Mouse (Mus musculus) v-Abl transformed pro-B cells (cell line): ENCODE measurements around the gene Zfp385a.

ENCODE experiments used
- in situ Hi-C, 2 experiments: fragments of 400-800 bp; cut with MboI; formaldehyde crosslinking; loops; one replicate each; pipeline ENCODE4 v1.15.1; 2025; ENCODE audit not compliant: unreplicated experiment in 2 of 2

Gene Zfp385a

GRCm38 (mm10) chr15:103315979-103316776, 23.7 kb downstream of the Zfp385a start:
- in situ Hi-C loops, result loop anchor here (5.0 to 10.0 kb wide), 3 partner anchors 34 to 331 kb away; no protein-coding TSS in a partner anchor

GRCm38 (mm10) chr15:103315011-103315502, 24.8 kb downstream of the Zfp385a start:
- in situ Hi-C loops, result loop anchor here (5.0 to 10.0 kb wide), 3 partner anchors 33 to 330 kb away; no protein-coding TSS in a partner anchor

GRCm38 (mm10) chr15:103314181-103314580, 25.7 kb downstream of the Zfp385a start:
- in situ Hi-C loops, result loop anchor here (10.0 kb wide), 1 partner anchor 329 kb away; no protein-coding TSS in a partner anchor

GRCm38 (mm10) chr15:103313495-103314095, 26.3 kb downstream of the Zfp385a start:
- in situ Hi-C loops, result loop anchor here (10.0 kb wide), 1 partner anchor 329 kb away; no protein-coding TSS in a partner anchor

- in situ Hi-C loops, result loop anchor here (10.0 kb wide), 1 partner anchor 326 kb away; no protein-coding TSS in a partner anchor
Measured at GRCm38 (mm10) chr15:103310365-103310910, 29.5 kb downstream of the Zfp385a start, which contains the start of gene Gpr84. Gene Gpr84 (minus strand): TSS chr15:103310612.

DNA sequence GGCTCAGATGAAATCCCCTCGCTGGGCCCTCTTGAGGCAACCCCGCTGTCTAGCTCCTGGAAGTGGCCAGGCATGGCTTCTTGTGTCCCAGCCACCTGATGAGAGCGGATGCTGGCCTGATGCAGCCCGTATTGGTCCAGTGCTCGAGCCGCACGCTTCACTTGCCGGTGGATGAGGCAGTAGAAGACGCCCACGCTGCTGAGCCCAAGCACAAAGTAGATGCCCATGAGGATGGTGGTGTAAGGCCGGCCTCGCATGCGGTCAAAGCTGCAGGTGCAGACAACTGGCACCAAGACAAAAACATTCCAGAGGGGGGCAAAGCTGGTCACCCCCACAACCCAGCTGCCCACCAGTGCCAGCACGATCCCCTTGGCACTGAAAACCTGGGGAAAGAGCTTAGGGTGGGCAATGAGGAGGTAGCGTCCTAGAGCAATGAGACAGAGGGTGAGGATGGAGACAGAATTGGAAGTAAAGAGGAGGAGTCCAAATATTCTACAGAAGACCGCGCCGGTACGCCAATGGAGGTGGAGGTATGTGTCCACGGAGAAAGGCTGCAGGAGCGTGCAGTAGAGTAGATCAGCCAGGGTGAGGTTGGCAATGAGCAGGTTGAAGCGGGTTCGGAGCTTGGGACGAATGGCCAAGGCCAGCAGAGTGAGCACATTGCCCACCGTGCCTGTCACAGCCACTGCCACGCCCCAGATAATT, 30.9 kb downstream of the Zfp385a start:
- in situ Hi-C loops, result loop anchor here in 1 of 2 experiments (5.0 kb wide), 1 partner anchor 122 kb away; no protein-coding TSS in a partner anchor

- in situ Hi-C loops, result loop anchor here in 1 of 2 experiments (5.0 kb wide), 1 partner anchor 121 kb away; no protein-coding TSS in a partner anchor
Measured at GRCm38 (mm10) chr15:103308056-103308875, 31.6 kb downstream of the Zfp385a start.

- in situ Hi-C loops, result loop anchor here in 1 of 2 experiments (5.0 kb wide), 1 partner anchor 120 kb away; no protein-coding TSS in a partner anchor
Measured at GRCm38 (mm10) chr15:103307125-103307524, 32.8 kb downstream of the Zfp385a start.

GRCm38 (mm10) chr15:103305792-103306645, 33.9 kb downstream of the Zfp385a start:
- in situ Hi-C loops, result loop anchor here in 1 of 2 experiments (5.0 kb wide), 1 partner anchor 119 kb away; no protein-coding TSS in a partner anchor

- in situ Hi-C loops, result loop anchor here in 1 of 2 experiments (5.0 kb wide), 1 partner anchor 118 kb away; no protein-coding TSS in a partner anchor
Measured at GRCm38 (mm10) chr15:103305070-103305678, 34.7 kb downstream of the Zfp385a start.

DNA sequence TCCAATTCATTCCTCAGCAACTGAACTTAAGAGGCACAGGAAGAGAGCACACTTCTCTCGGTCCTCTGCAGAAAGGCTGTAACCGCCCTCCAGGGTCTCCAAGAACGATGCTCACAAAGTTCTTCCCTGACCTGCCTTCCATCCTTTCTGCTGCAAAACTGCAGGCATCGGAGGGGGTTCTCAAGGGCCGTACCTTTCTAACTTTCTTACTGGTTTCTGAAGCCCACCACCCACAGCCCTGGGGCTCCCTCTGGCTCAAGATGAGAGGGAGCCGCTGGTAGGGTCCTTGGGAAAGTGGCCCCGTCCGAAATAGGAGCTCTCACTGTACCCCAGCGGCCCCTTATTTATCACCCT, 35.3 kb downstream of the Zfp385a start:
- in situ Hi-C loops, result no loop called here

DNA sequence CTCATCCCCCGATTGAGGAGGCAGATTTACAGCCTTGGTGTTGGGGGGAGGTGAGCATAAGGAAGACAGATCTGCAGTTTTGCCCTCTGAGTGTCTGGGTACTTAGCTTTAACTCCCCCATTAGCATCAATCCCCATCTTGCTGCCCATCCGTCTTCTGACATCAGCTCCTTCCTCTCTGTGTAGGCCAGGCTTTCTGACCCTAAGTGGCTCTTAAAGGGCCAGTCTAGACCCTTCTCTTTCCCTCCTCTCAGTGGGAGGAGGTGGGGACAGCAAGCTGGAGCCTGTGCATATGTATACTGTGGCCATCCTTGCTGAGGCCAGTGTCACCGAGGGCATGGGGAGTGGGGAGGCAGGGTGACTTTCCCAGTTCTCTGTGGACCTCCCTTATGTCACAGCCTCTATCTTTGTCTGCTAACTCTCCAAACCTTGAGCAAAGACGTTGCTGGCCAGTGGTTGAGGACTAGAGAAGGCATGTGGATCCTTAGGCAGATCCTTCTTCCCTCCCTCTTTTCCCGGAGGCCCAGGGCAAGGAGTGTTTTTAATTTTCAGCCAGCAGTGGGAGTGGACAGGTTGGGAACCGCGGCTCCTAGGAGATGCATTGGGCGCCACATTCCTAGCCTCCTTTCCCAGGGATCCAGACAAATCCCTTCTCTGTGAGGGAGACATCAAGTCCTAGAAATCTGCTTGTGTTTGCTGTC, 35.8 kb downstream of the Zfp385a start:
- in situ Hi-C loops, result no loop called here

GRCm38 (mm10) chr15:103302341-103303021, 37.4 kb downstream of the Zfp385a start:
- in situ Hi-C loops, result no loop called here

- in situ Hi-C loops, result no loop called here
Measured at GRCm38 (mm10) chr15:103301547-103302340, 38.1 kb downstream of the Zfp385a start.

DNA sequence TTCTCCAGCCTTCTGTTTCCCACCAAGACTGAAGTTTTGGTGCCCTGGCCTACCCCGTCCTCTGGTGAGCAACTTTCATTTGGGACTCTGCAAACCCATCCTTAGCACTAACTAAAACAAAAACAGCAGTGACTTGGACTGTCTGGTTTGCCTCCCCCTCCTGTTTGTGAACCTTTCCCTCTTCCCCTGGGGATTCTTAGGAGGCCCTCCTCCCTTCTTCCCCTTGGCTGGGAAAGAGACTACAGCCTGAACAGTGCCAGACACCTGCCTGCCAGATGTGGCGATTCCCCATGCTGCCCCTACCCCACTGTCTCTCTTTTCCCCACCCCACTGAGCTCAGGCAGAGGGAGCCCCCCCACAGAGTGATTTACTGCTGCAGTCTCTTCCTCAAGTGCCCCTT, 38.8 kb downstream of the Zfp385a start:
- in situ Hi-C loops, result no loop called here

DNA sequence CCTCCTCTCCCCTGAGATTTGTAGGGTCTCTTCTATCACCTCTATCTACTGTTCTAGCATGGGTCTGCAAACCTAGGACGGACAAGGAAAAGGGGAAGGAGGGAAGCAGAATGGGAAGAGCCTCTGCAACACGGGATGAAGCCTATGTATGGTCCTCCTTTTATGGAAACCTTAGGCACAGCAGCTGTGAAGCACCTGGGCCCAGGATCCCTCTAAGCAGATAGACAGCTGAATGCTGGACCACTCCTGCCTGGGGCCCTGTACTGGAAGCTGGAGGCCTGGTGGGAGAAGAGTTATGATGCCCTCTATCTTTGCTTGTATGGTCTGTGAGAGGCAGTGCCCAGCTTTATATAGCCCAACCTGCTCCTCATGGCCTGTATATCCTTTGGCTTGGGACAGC, 39.3 kb downstream of the Zfp385a start:
- in situ Hi-C loops, result no loop called here
